Mouse (Mus musculus) stomach, postnatal 0 days (tissue): ENCODE data around the gene Arhgap15. TPM values are rescaled to one million over a fixed set of nuclear protein-coding genes. Genes with fewer than 3 reads are reported as not detected.

Experiments used
- ATAC-seq: fragments of 200-750 bp; cut with Nextera tagmentation; 2 replicates; pipeline ENCODE4 v1.8.0; 2017; ENCODE audit not compliant: low FRiP score, low TSS enrichment
- DNase-seq: peaks from one replicate; pipeline ENCODE4 v3.0.0-alpha.2; 2016; ENCODE audit warnings: low spot score
- H3K27ac ChIP-seq: fragments of 300-500 bp; sonication (generic); replicated peaks from 2 replicates; pipeline ENCODE4 v1.5.1; 2014; ENCODE audit warnings: mild to moderate bottlenecking, control low read depth
- H3K27me3 ChIP-seq: fragments of 300-500 bp; sonication (generic); 2 replicates; pipeline ENCODE4 v1.6.1; 2014; ENCODE audit warnings: low read length; ENCODE audit not compliant: control insufficient read depth, insufficient read depth
- H3K36me3 ChIP-seq: fragments of 300-500 bp; sonication (generic); 2 replicates; pipeline ENCODE4 v1.6.1; 2014; ENCODE audit warnings: low read length, mixed read lengths; ENCODE audit not compliant: control insufficient read depth, insufficient read depth
- H3K4me1 ChIP-seq: fragments of 300-500 bp; sonication (generic); replicated peaks from 2 replicates; pipeline ENCODE4 v1.6.1; 2014; ENCODE audit warnings: antibody characterized with exemption; ENCODE audit not compliant: control insufficient read depth, insufficient read depth
- H3K4me2 ChIP-seq: fragments of 300-500 bp; sonication (generic); replicated peaks from 2 replicates; pipeline ENCODE4 v1.6.1; 2014; ENCODE audit warnings: low read depth, mild to moderate bottlenecking, control low read depth, moderate library complexity
- H3K4me3 ChIP-seq: fragments of 300-500 bp; sonication (generic); 2 replicates; pipeline ENCODE4 v1.5.1; 2014; ENCODE audit warnings: low read depth, low read length, control low read depth
- H3K9ac ChIP-seq: fragments of 300-500 bp; sonication (generic); 2 replicates; pipeline ENCODE4 v1.6.1; 2014; ENCODE audit warnings: mild to moderate bottlenecking, low read length, control low read depth, mixed read lengths
- H3K9me3 ChIP-seq: fragments of 300-500 bp; sonication (generic); 2 replicates; pipeline ENCODE4 v1.6.1; 2016; ENCODE audit warnings: low read length; ENCODE audit not compliant: control insufficient read depth
- CTCF ChIP-seq: IDR thresholded peaks from 2 replicates; pipeline ENCODE4 v1.5.1; 2016; ENCODE audit warnings: antibody characterized with exemption, low read depth, mild to moderate bottlenecking, moderate library complexity
- EP300 ChIP-seq: optimal IDR thresholded peaks from 2 replicates; pipeline ENCODE3; 2016; ENCODE audit warnings: antibody characterized with exemption
- WGBS: fragments of 180-500 bp; shearing (Covaris S2); extraction: QIAGEN DNeasy Blood & Tissue Kit; methylation state at CpG from one replicate; pipeline ENCODE4 v1.1.7; 2014; 5-methylcytosine and 5-hydroxymethylcytosine counted together
- polyA plus RNA-seq: library from polyadenylated mRNA; unstranded; fragments of >200 nt; fragmentation: Nextera tagmentation; extraction: Ambion mirVana; gene quantifications from 2 replicates; pipeline ENCODE4 v1.2.1, GENCODE M21; 2015

The Arhgap15 gene
- polyA plus RNA-seq, 1 experiment from 2014 or later, result 0.93 TPM

DNA sequence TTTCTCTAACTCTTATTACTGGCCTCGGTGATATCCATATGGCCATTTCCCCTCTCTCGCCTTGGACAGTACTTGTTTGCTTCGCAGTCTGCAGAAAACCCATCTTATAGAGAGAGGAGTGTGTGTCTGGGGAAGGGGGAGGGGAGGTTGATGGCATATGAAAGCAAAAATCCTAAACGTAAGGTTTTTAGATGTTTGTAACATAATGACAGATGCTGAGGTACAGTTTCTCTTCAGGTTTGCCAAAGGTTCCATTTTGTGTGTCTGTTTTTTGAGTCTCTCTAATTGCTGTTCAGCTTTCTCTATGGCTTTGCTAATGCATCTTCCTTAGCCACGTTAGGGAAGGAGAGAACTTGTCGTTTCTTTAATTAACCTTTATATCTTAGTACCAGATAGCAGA is 202.1 kb downstream of the Arhgap15 start:
- Histone ChIP-seq H3K4me3 (no peak overlapping the region), H3K27ac (no peak overlapping the region), H3K4me1 (no peaks in the 10 kb centered on the region), H3K9ac (no peak overlapping the region), H3K4me2 (no peak overlapping the region), H3K27me3 (no peaks in the 10 kb centered on the region), H3K36me3 (no peaks in the 10 kb centered on the region), H3K9me3 (no peaks in the 10 kb centered on the region)
- DNase-seq, result no peak
- TF ChIP-seq EP300, result no peak
- no peak for TF ChIP-seq CTCF
- WGBS, result 66% methylated on average over 6 of the region's 6 CpGs
- no peak for ATAC-seq

DNA sequence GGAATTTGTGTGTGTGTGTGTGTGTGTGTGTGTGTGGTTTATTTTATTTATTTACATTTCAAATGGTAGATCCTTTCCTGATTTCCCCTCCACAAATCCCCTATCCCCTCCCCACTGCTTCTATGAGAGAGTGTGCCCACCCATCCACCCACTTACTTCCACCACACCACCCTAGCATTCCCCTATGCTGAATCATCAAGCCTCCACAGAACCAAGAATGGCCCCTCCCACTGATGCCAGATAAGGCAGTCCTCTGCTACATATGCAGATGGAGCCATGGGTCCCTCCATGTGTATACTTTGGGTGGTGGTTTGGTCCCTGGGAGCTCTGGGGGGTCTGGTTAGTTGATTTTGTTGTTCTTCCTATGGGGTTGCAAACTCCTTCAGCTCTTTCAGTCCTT is 210.6 kb downstream of the Arhgap15 start:
- Histone ChIP-seq H3K9me3 (no peaks in the 10 kb centered on the region), H3K4me2 (no peak overlapping the region), H3K36me3 (no peaks in the 10 kb centered on the region), H3K27ac (no peak overlapping the region), H3K4me3 (no peak overlapping the region), H3K9ac (no peak overlapping the region), H3K27me3 (no peaks in the 10 kb centered on the region), H3K4me1 (no peaks in the 10 kb centered on the region)
- TF ChIP-seq EP300, result no peak
- no peak for TF ChIP-seq CTCF
- ATAC-seq, result no peak
- DNase-seq, result no peak

DNA sequence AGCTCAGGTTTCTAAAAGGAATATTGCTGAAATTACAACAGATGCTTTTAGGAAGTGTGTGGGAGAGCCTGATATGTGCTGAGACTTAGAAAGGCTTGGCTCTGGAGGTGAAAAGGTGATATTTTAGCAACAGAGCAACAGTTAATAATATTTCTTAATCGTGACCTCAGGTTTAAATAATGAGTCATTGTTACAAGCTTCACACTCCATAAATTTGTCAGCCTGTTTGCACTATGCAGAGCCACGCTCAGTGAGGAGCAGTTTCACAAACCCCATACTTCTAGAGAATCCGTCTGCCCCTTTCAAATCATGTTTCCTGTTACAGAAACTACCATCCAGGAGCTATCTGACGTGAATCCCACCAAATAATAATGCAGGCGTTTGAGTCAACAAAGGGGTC is 213.8 kb downstream of the Arhgap15 start:
- H3K36me3 ChIP-seq, result no peaks in the 10 kb centered on the region
- H3K4me3 ChIP-seq, result no peak overlapping the region
- H3K27ac ChIP-seq, result no peak overlapping the region
- no peaks in the 10 kb centered on the region for H3K27me3 ChIP-seq
- TF ChIP-seq CTCF, result no peak
- no peak for TF ChIP-seq EP300
- no peak for ATAC-seq
- H3K4me1 ChIP-seq, result no peaks in the 10 kb centered on the region
- H3K4me2 ChIP-seq, result no peak overlapping the region
- H3K9me3 ChIP-seq, result no peaks in the 10 kb centered on the region
- DNase-seq, result no peak
- no peak overlapping the region for H3K9ac ChIP-seq
- WGBS, result 56% methylated on average over 5 of the region's 5 CpGs

DNA sequence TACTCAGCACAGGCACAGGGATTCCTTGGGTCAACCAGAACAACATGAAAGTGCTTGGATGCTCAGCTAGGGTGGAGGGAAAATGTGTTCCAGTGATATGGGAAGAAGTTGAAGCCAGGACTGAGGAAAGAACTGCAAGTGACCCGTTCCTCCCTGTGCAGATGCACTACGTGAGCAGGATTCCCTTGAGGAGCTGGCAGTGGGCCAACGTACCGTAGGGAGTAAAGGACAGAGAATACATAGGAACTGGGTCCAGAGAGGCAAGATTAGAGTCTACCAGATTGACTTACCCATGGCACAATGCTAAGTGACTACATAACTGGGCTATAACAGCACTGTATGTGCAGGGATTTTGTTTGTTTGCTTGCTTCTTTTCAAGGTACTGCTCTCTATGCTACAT is 220.0 kb downstream of the Arhgap15 start:
- Histone ChIP-seq H3K4me3 (no peak overlapping the region), H3K27me3 (no peaks in the 10 kb centered on the region), H3K27ac (no peak overlapping the region), H3K4me2 (no peak overlapping the region), H3K9me3 (no peaks in the 10 kb centered on the region), H3K9ac (no peak overlapping the region), H3K4me1 (no peaks in the 10 kb centered on the region), H3K36me3 (no peaks in the 10 kb centered on the region)
- TF ChIP-seq EP300, result no peak
- ATAC-seq, result no peak
- WGBS, result 49% methylated on average over 4 of the region's 4 CpGs
- peak; percentile 14 for DNase-seq

DNA sequence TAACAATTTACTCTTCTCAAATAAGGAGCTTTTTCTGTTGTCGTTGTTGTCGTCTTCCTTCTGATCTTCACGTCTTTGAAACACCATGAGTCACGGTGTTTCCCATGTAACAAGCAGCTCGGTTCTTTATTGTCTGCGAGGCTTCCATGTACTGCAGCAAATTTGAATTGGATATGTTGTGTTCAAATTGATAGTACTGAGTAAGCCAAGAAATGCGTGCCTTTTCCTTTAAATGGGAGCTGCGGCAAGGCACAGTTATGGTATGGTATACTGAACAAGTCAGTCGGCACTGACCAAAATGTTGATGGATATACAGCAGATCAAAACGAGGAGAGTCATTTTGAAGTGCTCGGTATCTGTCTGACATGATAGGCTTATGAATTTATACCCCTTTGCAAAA is 229.1 kb downstream of the Arhgap15 start:
- 86% methylated on average over 11 of the region's 11 CpGs for WGBS
- H3K27ac ChIP-seq, result no peak overlapping the region
- ATAC-seq, result no peak

DNA sequence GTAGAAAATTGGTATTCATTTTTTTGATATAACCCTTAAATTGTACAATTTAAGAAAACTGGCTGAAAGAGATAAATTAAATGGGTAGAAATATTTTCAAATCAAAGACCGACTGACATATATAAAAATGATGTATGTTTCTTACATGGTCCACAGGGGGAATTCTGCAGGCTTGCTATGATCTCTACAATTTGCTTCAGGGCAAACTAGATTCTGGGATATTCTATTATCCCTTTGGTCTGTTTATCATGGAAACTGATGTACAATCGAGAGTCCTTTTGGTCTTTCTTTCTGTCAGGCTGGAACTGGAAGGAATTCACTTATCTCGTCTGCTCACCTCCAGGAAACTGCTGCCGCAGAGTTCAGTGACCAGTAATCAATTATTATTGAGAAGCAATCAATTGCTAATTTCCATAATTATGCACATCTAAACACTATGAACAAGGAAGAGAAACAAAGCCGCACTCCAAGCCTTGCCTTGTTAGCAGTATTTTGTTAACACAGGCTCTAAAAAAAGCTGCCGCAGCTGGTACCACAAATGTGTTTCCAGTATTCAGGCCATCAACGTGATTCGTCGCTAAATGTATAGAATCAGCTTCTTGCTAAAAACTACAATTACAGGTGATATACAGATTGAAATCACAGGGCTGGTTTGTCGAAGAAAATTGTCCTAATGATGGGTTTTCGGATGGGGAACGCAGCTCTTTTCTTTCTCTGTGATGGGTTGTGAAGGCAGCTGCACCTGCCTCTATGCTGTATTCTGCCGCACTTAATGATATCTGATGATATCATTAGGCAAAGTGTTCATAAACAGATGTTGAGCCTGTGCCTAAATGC is 229.8 kb downstream of the Arhgap15 start:
- no peak overlapping the region for H3K4me2 ChIP-seq
- ATAC-seq, result no peak
- H3K4me1 ChIP-seq, result no peaks in the 10 kb centered on the region
- H3K27me3 ChIP-seq, result no peaks in the 10 kb centered on the region
- no peak for DNase-seq
- 79% methylated on average over 13 of the region's 13 CpGs for WGBS
- no peaks in the 10 kb centered on the region for H3K36me3 ChIP-seq
- TF ChIP-seq CTCF (no peak), EP300 (no peak)
- no peaks in the 10 kb centered on the region for H3K9me3 ChIP-seq
- H3K27ac ChIP-seq, result no peak overlapping the region
- no peak overlapping the region for H3K9ac ChIP-seq
- no peak overlapping the region for H3K4me3 ChIP-seq

More for the DNA sequence above, 229.1 kb downstream of the Arhgap15 start:
- no peaks in the 10 kb centered on the region for H3K27me3 ChIP-seq
- H3K4me2 ChIP-seq, result no peak overlapping the region
- no peak overlapping the region for H3K9ac ChIP-seq
- TF ChIP-seq EP300, result no peak
- no peak for TF ChIP-seq CTCF
- H3K9me3 ChIP-seq, result no peaks in the 10 kb centered on the region
- no peaks in the 10 kb centered on the region for H3K36me3 ChIP-seq
- H3K4me3 ChIP-seq, result no peak overlapping the region
- H3K4me1 ChIP-seq, result no peaks in the 10 kb centered on the region
- DNase-seq, result no peak
